Mouse (Mus musculus) layer of hippocampus, postnatal 14 days (tissue): ENCODE measurements around the gene Plcd1. TPM values are rescaled to one million over a fixed set of nuclear protein-coding genes. Genes with fewer than 3 reads are reported as not detected.
A peak's percentile ranks its signal among the peaks of the same experiment; 100 is the strongest.

Experiments used
- DNase-seq, 2 experiments: peaks; one replicate each; pipeline ENCODE4 v3.0.0; 2021 to 2022; ENCODE audit warnings: low spot score in 2 of 2, mixed read lengths in 1 of 2
- long read RNA-seq, 2 experiments: library from polyadenylated mRNA; stranded (forward); transcript quantifications; one replicate each; pipeline ENCODE4 v2.0.0; 2021
- total RNA-seq, 2 experiments: library from RNA; stranded (reverse); gene quantifications; 2 replicates each; pipeline ENCODE4 v1.2.3; 2021

Gene Plcd1
- total RNA-seq, result 10 to 100 TPM; 11.4 to 11.9 TPM
- long read RNA-seq, experiment 1, transcript Plcd1-201 (15 exons, 2,657 nt), result major isoform, 8 of 11 reads
- long read RNA-seq, experiment 1, partial matches to known transcripts, result 1 of 11 reads
- long read RNA-seq, experiment 1, other reads (novel, unspliced or antisense), result 2 of 11 reads
- long read RNA-seq, experiment 2, transcript Plcd1-201 (15 exons, 2,657 nt), result major isoform, 7 of 13 reads
- long read RNA-seq, experiment 2, partial matches to known transcripts, result 1 of 13 reads
- long read RNA-seq, experiment 2, other reads (novel, unspliced or antisense), result 4 of 13 reads

DNA sequence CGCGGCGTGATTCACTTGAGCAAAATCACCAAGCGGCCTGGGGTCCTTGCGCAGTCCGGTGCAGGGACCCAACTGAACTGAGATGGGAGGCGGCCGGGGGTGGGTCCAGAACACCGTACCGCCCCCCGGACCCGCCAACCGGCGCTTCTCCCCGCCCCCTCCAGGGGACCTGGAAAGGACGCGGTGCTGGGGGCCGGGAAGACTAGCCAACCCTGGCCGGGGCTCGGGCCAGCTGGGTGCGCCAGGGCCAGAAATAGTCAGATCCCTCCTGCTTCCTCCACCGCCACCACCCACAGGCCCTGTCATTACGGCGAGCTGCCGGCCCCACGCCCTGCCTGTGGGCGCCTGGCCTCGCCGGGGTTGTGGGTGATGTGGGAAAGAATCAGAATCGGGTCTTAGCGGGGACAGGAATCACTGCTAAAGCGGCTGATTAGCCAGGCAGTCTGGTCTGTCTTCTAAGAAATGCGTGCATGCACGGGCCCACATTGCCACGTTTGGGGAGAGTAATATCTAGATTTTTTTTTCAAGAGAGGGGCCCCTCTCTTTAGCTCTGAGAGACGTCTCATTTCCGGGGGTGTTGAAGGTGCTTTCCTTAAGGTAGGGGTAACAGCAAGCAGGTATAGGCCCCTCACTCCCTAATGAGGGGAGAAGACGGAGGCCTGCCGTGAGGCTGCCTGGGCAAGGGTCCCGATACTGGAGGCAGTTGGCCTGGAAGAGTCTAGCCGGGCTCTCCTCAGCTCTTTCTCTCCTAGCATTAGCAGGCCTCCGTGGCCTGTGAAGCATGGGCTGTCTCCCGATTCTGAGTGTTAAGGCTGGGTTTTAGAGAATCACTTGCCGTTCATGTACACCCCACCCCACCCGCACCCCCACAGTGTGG lies at the start of gene Plcd1:
Gene Plcd1 (minus strand): TSS at position 84 of the 877 bp plus-strand sequence.
- peak; percentile 84 to 92 for DNase-seq

DNA sequence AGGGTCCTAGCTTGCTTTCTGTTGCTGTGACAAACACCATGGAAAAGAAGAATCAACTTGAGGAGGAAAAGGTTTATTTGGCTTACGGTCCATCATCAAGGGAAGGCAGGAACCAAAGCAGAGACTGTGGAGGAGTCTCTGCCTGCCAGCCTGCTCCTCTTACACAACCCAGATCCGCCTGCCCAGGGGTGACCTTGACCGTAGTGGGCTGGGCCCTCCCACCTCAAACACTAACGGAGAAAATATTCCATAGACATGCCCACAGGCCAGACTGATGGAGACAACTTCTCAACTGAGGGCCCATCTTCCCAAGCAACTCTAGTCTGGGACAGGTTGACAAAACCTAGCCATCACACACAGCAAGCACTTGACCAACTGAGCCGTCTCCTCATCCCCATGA lies 48.8 kb upstream of the Plcd1 start:
- DNase-seq, result no peak

GRCm38 (mm10) chr9:119138836-119139235 lies 45.5 kb upstream of the Plcd1 start:
- no peak for DNase-seq

DNA sequence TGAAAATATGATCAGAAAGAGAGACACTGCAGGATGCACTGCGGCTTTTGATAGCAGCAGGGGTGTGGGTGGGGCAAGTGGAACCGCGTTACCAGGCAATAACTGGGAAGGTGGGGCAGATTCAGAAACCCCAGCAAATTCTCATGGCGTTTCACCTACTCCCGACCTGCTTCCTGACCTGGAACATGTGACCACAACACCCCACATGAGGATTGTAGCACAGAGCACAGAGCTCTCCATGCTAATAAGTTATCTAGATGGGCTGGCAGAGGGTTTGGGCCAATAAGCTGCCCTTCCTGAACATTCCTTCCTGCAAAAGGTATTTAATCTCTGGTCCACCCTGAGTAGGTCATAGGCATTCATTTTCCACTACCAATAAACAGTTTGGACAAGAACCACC lies 37.4 kb upstream of the Plcd1 start:
- peak in 1 of 2 experiments; percentile 9 for DNase-seq

DNA sequence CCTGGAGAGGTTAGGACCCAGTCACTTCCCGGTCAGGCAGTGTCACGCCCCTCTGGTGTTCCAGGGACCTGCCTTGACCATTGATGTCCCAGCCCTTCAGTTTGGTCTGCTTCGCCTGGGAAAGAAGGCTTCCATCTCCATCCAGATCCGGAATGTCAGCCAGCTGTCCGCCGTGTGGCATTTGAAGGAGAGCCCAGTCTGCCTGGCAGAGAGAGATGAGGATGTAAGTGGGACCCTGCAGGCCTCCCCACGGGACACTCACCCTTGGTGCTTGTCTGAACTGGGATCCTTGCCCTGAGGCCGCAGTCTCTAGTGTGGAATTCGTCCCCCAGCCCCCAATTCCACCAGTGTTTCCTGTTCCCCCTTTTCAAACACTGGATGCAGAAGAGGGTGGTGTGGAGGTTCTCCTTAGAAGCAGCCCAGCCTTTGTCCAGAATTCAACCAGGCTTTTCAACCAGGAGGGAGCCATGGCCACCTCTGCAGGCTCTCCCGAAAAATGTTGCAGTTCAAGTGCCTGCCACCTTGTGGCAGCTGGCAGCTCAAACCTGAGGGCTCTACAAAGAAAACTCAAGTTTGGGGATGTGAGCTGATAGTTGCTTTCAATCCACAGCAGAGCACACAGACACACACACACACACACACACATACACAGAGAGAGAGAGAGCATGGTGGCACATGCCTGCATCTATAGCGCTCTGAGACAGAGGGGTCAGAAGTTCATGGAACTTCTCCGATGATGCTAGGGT lies 35.3 kb upstream of the Plcd1 start:
- no peak for DNase-seq

- DNase-seq, result no peak
Measured at GRCm38 (mm10) chr9:119122596-119123369, 29.5 kb upstream of the Plcd1 start.

DNA sequence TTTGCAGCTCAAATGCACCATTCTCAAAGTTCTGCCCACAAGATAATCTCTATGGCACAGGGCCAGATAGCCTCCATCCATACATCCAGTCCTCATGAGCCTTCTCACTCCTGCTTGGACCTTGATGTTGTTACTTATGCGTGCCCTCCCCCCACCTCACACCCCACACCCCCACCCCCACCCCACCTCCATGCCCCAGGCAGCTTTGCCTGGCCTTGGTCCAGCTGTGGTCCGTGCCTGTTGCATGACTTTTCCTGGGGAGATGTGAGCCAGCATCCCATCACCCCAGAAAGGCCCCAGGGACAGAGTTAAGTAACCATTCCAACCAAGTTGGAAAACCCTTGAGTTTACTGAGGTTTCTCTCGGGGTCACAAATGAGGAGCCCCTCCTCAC lies 26.9 kb upstream of the Plcd1 start:
- DNase-seq, result no peak

DNA sequence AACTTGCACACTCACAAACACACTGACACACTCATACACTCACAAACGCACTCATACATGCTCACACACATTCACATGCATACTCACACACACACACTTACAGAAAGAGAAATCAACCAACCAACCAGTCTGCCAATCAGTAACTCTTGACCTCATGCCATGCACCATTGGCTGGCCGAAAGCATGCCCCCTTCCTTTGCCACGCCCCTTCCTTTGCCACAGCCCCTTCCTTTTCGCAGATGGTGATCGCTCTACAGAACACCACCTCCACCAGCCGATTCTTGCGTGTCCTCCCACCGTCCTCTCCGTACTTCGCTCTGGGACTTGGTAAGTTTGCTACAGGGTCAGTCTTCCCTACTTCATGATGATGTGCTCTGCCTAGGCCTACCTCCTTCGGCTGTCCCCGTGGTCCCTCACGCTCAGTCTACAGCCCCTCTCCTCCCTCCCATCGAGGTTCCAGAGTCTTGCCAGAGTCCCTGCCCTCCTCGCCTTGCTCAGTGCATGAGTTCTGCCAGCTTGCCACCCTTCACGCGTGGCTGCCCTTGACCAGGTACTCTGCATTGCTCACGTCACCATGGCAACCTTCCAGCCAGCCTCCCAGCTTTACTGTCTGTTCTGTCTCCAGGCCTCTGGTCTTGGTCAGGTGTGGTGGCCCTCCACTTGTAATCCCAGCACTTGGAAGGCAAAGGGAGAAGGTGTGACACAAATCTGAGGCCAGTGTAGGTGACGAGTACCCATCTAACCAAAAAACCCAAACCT lies 26.3 kb upstream of the Plcd1 start:
- no peak for DNase-seq

DNA sequence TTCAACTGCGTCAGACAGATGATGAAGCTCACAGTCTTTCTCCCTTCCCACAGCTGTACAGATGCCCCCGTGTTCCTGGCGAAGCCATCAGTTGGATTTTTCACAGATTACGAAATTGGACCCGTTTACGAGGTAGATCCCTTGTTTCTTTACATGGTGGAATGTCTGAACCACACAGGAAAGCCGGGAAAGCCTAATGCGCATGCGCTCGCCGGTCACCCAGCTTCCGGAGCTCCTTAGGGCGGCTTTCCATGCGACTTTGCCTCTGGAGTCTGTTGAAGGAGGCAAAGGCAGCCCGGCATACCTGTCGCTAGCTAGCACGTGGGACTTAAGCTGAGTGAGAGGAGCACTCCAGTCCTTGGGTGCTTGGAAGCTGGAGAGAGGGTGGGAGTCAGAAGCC lies 21.6 kb upstream of the Plcd1 start:
- DNase-seq, result no peak

DNA sequence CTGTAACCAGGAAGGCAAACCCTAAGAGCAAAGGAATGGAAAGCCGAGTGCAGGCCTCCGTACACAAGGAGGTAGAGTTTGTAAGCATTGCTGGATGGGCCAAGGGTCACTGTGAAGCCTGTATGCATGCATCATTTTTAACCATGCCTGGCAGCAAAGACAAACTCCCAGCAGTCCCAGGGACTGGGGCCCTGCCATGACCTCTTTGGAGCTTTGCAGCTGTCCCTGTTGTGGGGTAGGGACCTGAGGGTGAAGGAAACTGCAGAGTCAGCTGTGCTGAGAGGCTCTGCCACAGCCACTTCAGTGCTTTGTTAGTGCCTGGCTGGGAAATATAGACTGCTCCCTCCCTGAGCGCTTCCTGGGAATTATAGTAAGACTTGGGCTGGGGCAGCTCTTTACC lies 17.3 kb upstream of the Plcd1 start:
- DNase-seq, result no peak

DNA sequence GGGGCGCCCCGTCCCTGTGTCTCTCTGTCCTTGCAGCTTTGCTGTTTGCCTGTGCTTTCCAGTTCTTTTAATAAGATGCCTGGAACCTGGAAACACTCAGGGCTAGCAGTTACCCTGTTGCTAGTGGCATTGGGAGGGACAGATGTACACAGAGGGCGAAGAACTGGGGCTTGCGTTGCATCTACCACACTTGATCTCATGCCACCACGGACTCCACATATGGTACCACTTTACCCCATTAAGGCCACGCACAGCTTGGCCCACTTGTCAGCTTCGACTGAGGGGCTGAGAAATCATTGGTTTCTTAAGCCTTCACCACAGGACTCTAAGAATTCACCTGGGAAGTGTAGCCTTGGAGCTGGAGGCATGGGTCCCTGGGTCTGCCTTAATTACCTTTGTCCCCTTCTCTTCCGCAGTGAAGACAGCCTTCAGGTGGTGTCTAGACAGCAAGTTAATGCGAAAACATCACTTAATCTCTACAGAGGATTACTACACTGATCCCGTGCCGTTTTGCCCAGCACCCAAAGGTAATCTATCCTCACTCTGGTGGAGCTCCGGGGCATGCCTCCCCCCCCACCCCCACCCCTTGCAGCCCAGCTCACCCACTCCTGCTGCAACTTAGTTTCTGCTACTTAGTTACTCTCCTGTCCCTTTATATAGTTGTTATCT lies 16.5 kb upstream of the Plcd1 start:
- no peak for DNase-seq

- peak in 1 of 2 experiments; percentile 70 for DNase-seq
Measured at GRCm38 (mm10) chr9:119107566-119107965, 14.3 kb upstream of the Plcd1 start.

GRCm38 (mm10) chr9:119102783-119103113 lies 9.4 kb upstream of the Plcd1 start:
- no peak for DNase-seq

GRCm38 (mm10) chr9:119101992-119102782 lies 8.9 kb upstream of the Plcd1 start, which contains the start of gene Dlec1:
Dlec1 (plus strand) TSS chr9:119102478.
- DNase-seq, result peak; percentile 63 to 79

DNA sequence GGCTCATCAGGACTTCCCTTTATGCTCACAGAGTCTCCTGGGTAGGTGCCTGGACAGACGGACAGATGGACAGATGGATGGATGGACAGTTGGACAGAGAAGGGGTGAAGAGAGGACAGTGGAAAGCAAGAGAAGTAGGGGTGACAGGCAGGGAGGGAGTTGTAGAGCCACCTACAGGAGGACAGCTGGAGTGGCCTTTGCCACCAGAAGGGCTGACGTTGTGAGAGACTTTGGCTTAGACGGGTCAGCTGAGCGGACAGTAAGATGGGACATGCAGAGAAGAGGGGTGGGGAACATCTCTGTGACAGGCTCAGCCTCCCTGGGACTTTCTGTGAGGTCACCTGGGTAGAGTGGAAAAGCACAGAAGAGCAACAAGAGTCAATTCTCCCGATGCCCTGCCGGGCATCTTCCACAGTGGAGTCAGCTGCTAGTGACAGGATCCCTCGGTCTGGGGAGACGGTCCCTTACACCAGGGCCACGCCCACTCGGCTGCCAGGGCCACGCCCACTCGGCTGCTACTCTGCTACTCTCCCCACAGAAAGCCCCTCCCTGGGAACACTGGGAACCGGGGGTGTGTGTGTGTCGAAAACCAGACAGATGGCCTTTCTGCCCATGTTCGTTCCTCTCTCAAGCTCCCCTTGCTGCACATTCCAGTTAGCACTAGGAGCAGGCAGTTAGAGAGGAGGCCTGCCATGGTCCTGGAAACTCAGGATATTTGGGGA lies 7.0 kb upstream of the Plcd1 start:
- DNase-seq, result peak; percentile 29 to 67

DNA sequence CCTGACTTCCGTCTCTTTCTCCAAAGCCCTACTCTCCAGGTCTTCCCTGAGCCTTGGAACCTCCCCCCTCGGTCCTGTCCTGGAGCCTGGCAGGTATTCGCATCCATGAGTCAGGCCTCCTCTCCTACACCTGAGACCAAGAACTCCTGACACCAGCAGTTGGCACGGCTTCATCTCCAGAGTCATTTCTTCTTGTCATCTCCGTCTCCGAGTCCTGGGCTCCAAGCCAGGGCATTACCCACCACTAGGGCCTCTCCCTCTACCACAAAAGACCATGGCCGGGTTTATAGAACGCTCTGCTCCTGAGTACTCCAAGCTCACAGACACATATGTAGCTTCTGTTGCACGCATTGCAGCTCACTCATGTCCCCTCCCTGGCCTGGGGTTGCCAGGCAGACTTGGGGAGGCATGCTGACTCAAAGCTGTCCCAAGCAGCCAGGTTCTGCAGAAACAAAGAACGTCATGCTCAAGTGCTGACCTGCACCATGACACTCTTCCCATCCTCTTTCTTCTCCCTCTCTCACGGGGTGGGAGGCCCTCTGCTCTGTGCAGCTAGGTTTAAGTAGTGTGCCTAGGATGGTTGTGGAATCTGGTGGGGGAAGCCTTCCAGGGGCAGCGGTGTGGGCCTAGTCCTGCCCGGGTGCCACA lies 1.3 kb upstream of the Plcd1 start:
- DNase-seq, result no peak
